ENCODE assay signal across 8 mouse cellular contexts in genomic region chr2:26061018-26061666, GRCm38 (mm10). TPM values are rescaled to one million over a fixed set of nuclear protein-coding genes. Genes with fewer than 3 reads are reported as not detected.
A peak's percentile ranks its signal among the peaks of the same experiment; 100 is the strongest.
DNase-seq lines count a peak whose midpoint lies in the region; TF ChIP-seq lines count a peak whose summit lies in the region.

No protein-coding gene starts in this region.

- WGBS in olfactory bulb, adult 2 months, result 40% methylated on average over 21 of the region's 21 CpGs

- peak; percentile 11 for DNase-seq in CD4-positive helper T cell, adult 2 months (ENCODE audit: low read depth, low spot score)
- peak; percentile 37 for DNase-seq in brain, embryonic 14.5 days (ENCODE audit: low read depth)
- DNase-seq in frontal cortex, postnatal 14 days (ENCODE audit: low spot score in 2 of 2), result peak; percentile 37 to 40
- no peak for DNase-seq in testis, postnatal 14 days (ENCODE audit: low spot score)
- no peak for DNase-seq in urinary bladder, postnatal 14 days (ENCODE audit: low spot score)
- DNase-seq in adrenal gland, adult (ENCODE audit: inconsistent age in 2 of 2, low spot score in 1 of 2), result no peak
- no peak for DNase-seq in urinary bladder, adult 2 months (ENCODE audit: low spot score)

- no peak for TF ChIP-seq CTCF in brain, embryonic 14.5 days (IDR thresholded peaks at IDR 0.05; ENCODE audit: borderline replicate concordance, extremely low read depth, insufficient read depth, insufficient read length)
- no peak for TF ChIP-seq CTCF in olfactory bulb, adult 2 months (IDR thresholded peaks at IDR 0.05; ENCODE audit: insufficient read depth, low read depth, low read length)

- H3K4me3 ChIP-seq in olfactory bulb, adult 2 months (ENCODE audit: insufficient read depth, low read depth, low read length), result no peak overlapping the region

- H3K4me1 ChIP-seq in olfactory bulb, adult 2 months (ENCODE audit: control insufficient read depth, insufficient read depth, low read length), result peaks cover 81% of the 10 kb centered on the region

- TF ChIP-seq POLR2A in brain, embryonic 14.5 days (IDR thresholded peaks at IDR 0.05; ENCODE audit: borderline replicate concordance, extremely low read depth, insufficient read depth, insufficient read length, poor library complexity, severe bottlenecking), result no peak
- no peak for TF ChIP-seq POLR2A in olfactory bulb, adult 2 months (IDR thresholded peaks at IDR 0.05; ENCODE audit: insufficient read depth, low read depth, low read length)

- H3K27ac ChIP-seq in olfactory bulb, adult 2 months (ENCODE audit: insufficient read depth, low read depth, low read length), result peak overlapping the region; percentile 95

RNA-seq across cellular contexts. Expression of gene Ubac1, which starts 39.6 kb away (rescaled TPM):
- 95.7 and 96.3 TPM in 2 replicates for polyA plus RNA-seq in brain, embryonic 14.5 days (2012; rRNA removed)
- not detected in 2 replicates for polyA plus RNA-seq in olfactory bulb, adult 2 months (2012; ENCODE audit: insufficient read depth, insufficient read length, low replicate concordance, missing spikeins)
- 56.6 and 62.4 TPM in 2 replicates for polyA plus RNA-seq in urinary bladder, adult 2 months (2012; rRNA removed)

Comparison
In these comparisons a context has a peak if more than half of its experiments do, and no peak if none do; other contexts are left out.
1. DNase-seq: peak in CD4-positive helper T cell, adult 2 months (single experiment), brain, embryonic 14.5 days (single experiment) and frontal cortex, postnatal 14 days (2 of 2); none in testis, postnatal 14 days (single experiment), urinary bladder, postnatal 14 days (single experiment), adrenal gland, adult (0 of 2) and urinary bladder, adult 2 months (single experiment).
2. RNA of gene Ubac1, which starts 39.6 kb away (polyA plus RNA-seq): 95.7 to 96.3 TPM in brain, embryonic 14.5 days and 56.6 to 62.4 TPM in urinary bladder, adult 2 months; not detected in olfactory bulb, adult 2 months; every median in the first group is over 10 times any median in the second.